Mouse (Mus musculus) neural tube, embryonic 15.5 days (tissue): ENCODE measurements at regions not wholly inside any gene's neighbourhood (a gene's known extent, or its start where the extent isn't known, plus 50 kb on each side); places are given as distances from the start of the nearest gene placed in this dataset.

Source experiments
- ATAC-seq: fragments of 200-750 bp; cut with Nextera tagmentation; 2 replicates; pipeline ENCODE4 v1.8.0; 2017; ENCODE audit warnings: mild to moderate bottlenecking, moderate TSS enrichment, moderate library complexity; ENCODE audit not compliant: low FRiP score
- H3K27ac ChIP-seq: fragments of 300-500 bp; sonication (generic); replicated peaks from 2 replicates; pipeline ENCODE4 v1.5.1; 2015; ENCODE audit warnings: mild to moderate bottlenecking, inconsistent platforms
- H3K27me3 ChIP-seq: fragments of 300-500 bp; sonication (generic); replicated peaks from 2 replicates; pipeline ENCODE4 v1.6.1; 2015; ENCODE audit warnings: inconsistent platforms
- H3K36me3 ChIP-seq: fragments of 300-500 bp; sonication (generic); 2 replicates; pipeline ENCODE4 v1.6.1; 2015; ENCODE audit warnings: inconsistent platforms
- H3K4me1 ChIP-seq: fragments of 300-500 bp; sonication (generic); 2 replicates; pipeline ENCODE4 v1.6.1; 2015; ENCODE audit warnings: inconsistent platforms
- H3K4me2 ChIP-seq: fragments of 300-500 bp; sonication (generic); 2 replicates; pipeline ENCODE4 v1.6.1; 2015; ENCODE audit warnings: inconsistent platforms, mild to moderate bottlenecking, moderate library complexity
- H3K4me3 ChIP-seq: fragments of 300-500 bp; sonication (generic); replicated peaks from 2 replicates; pipeline ENCODE4 v1.5.1; 2015; ENCODE audit warnings: mild to moderate bottlenecking, inconsistent platforms
- H3K9ac ChIP-seq: fragments of 300-500 bp; sonication (generic); replicated peaks from 2 replicates; pipeline ENCODE4 v1.6.1; 2015; ENCODE audit warnings: mild to moderate bottlenecking, inconsistent platforms
- H3K9me3 ChIP-seq: fragments of 300-500 bp; sonication (generic); replicated peaks from 2 replicates; pipeline ENCODE4 v1.6.1; 2016; ENCODE audit warnings: inconsistent platforms
- WGBS: fragments of 180-500 bp; shearing (Covaris S2); methylation state at CpG from one replicate; pipeline ENCODE4 v1.1.7; 2015; ENCODE audit warnings: mixed read lengths; 5-methylcytosine and 5-hydroxymethylcytosine counted together

DNA sequence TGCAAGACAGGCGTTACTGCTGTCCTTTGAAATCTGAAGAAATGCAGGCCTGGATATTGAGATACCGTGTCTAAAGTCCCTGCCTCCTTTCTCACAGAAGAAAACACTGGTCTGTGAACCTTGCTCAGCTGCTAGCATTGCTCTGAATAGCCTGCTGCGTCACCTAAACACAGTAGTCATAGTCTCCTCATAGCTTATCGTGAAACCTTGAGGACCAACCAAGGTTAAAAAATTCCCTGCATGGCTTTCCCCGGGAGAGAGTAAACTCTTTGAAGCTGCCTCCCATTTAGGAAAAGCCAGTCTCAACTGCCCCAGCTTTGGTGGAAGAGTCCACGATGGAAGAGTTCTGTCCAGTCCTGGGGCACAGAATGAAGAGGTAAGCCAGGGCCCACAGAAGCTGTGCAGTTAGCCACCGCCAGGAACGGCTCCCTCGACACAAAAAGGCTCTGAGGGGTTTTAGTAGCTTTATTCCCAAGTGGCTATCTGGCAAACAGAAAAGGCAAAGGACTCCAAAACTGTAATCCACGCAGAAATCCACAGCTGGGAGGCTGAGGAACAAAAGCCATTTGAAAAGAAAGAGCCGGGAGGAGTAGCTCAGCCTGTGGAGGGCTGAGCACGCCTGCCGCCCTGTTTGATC is 142.0 kb upstream of the Rad23b start:
- H3K9ac ChIP-seq: no peak overlapping the region

DNA sequence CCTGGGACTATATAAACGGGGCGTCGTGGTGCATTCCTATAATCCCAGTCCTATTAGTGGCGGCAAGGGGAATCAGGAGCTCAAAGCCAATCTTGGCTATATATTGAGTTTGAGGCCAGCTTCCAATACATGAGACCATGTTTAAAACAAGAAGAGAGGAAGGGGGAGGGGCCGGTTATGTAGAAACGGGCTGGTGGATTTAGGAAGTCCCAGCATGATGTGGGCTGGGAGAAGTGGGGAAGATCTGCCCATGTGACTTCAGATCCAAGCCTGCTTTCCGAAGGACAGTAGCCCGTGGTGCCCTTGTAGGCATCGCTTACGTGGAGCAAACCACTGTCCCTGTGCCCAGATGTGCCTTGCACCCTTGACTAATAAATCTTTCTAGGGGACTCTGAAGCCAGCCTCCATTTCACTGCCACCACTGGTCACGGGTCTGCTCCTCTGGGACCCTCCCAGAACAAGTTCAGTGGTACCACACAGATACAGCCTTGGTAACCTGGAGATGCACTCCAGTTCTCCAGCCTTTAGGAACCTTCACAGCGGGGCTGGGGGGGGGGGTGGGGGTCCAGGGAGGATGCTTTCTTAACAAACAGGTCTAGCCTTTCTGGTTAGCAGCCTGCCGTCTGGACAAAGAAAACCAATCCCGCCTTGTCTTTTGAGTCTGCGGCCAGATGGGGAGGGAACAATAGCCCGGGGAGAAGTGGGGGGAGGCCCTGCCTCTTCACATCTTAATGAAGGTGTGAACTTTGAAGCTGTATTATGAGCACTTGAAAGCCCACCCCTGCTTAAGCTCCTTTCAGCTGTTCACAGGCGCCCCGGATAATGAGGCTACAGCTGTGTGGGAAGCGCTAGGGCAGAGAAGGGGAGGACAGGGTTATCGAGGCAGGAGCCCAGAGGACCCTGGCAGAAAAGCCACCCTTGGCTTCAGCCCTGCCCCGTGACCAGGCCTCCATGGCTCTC is 141.2 kb upstream of the Rad23b start:
- Histone ChIP-seq H3K4me3 (no peak overlapping the region), H3K27ac (no peak overlapping the region), H3K4me1 (peaks cover 14% of the 10 kb centered on the region), H3K36me3 (no peaks in the 10 kb centered on the region), H3K9ac (no peak overlapping the region), H3K27me3 (peaks cover 3% of the 10 kb centered on the region; the same call in 1 of the 2 replicates), H3K4me2 (peak overlapping the region; percentile 37), H3K9me3 (no peaks in the 10 kb centered on the region)
- ATAC-seq: peak; percentile 57; the same call in 1 of the 2 replicates
- 8% methylated on average over 21 of the region's 21 CpGs for WGBS

More for the DNA sequence above, 142.0 kb upstream of the Rad23b start:
- peaks cover 14% of the 10 kb centered on the region for H3K4me1 ChIP-seq
- 0 out of 2 replicates have a peak, but pooled peaks have one; percentile 14 for ATAC-seq
- peaks cover 3% of the 10 kb centered on the region; the same call in 1 of the 2 replicates for H3K27me3 ChIP-seq
- WGBS: 24% methylated on average over 13 of the region's 13 CpGs
- no peaks in the 10 kb centered on the region for H3K36me3 ChIP-seq
- no peak overlapping the region for H3K27ac ChIP-seq
- no peaks in the 10 kb centered on the region for H3K9me3 ChIP-seq
- no peak overlapping the region for H3K4me3 ChIP-seq
- H3K4me2 ChIP-seq: peak overlapping the region; percentile 37

DNA sequence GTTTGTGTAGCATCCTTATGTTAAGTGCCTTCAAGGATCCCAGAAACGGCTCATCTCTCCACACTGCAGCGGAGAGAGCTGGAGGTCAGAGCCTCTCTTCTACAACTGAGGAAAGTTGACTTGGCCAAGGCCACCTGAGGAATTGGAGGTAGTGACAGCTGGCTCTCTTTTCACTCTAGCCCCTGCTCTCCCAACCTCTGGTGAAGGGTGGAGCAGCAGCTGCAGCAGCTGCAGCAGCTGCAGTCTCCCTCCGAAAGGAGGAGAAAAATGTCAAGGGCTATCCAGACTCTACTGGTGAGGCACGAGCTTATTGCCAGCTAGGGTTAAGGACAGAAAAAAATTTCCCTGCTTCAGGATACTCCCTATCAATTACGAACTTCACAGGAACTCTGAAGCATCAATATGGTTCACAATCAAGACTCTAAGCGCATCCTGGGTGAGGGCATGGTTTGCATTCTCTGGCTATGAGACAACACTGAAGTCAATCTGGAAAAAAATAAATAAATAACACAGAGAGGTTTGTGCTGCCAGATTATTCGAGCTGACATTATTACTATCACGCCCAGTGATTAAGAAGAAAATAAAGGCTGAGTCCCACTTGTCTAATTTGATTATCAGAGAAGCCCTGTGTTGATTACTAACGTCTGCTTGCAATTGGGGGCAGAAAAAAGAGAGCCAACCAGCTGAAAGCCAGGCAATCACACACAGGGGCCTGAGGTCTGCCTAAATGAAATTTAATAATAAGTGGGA is 134.2 kb upstream of the Rad23b start:
- Histone ChIP-seq H3K9ac (no peak overlapping the region), H3K4me3 (no peak overlapping the region), H3K27me3 (no peaks in the 10 kb centered on the region), H3K4me2 (no peak overlapping the region), H3K4me1 (peaks cover 14% of the 10 kb centered on the region), H3K27ac (no peak overlapping the region), H3K36me3 (no peaks in the 10 kb centered on the region), H3K9me3 (no peaks in the 10 kb centered on the region)
- WGBS: 53% methylated on average over 9 of the region's 9 CpGs
- ATAC-seq: no peak; the same call in 1 of the 2 replicates

DNA sequence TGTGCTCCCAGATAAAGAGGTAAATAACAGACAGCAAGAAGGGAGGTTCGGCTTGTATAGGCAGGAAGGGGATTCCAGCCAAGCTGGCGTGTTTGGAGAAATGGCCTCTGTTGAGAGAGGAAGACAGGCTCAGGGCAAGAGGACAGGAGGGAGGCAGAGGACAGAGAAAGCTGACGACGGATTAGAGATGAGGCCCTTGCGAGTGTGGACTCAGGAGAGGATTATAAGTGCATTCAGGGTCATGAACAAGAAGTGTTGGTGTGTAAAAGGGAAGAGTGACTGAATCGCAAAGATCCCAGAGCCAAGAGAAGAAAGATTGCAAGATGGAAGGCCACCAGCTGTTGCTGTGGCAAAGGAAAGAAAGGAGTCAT is 133.7 kb upstream of the Rad23b start:
- Histone ChIP-seq H3K4me1 (peaks cover 14% of the 10 kb centered on the region), H3K27ac (no peak overlapping the region), H3K4me2 (no peak overlapping the region), H3K36me3 (no peaks in the 10 kb centered on the region), H3K4me3 (no peak overlapping the region), H3K9me3 (no peaks in the 10 kb centered on the region), H3K9ac (no peak overlapping the region), H3K27me3 (no peaks in the 10 kb centered on the region)
- 68% methylated on average over 6 of the region's 6 CpGs for WGBS
- ATAC-seq: no peak

DNA sequence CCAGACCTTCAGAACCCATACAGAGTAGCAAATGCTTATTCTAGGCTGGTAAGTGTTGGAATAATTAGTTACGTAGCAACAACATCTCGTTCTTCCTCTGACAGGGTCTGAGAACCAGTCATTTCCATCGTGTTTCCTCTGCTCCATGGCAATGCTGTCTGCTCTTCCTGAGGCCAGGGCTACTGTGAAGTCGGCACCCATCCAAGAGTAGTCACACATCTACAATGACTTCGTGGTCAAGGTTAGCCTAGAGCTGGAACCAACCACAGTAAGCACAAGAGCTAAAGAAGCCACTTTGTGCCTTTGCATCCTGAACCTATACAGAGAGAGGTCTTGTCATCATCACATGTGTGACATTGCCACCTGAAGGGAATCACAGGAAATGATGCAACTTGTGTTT is 124.1 kb upstream of the Rad23b start:
- Histone ChIP-seq H3K9ac (no peak overlapping the region), H3K4me2 (no peak overlapping the region), H3K9me3 (no peaks in the 10 kb centered on the region), H3K36me3 (no peaks in the 10 kb centered on the region), H3K4me1 (no peaks in the 10 kb centered on the region), H3K4me3 (no peak overlapping the region), H3K27ac (no peak overlapping the region), H3K27me3 (no peaks in the 10 kb centered on the region)
- WGBS: 95% methylated on average over 5 of the region's 5 CpGs
- no peak for ATAC-seq

DNA sequence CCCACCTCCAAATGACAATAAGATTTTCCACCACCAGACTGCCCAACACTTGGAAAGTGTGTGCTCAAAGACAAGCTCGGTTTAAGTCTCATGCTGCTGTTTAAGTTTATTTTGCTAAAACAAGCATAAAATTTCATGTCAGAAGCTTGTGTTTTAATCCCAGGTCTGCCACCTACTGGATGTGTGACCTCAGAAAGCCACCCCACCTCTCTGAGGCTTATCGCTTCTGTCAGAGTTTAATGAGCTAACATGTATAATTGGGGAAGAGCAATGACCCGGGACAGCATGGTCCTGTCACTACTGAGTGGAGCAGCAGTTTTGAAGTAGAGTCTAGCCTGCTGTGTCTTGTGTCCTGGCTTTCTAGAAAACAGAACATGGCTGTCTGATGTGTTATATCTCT is 122.4 kb upstream of the Rad23b start:
- H3K4me2 ChIP-seq: no peak overlapping the region
- H3K4me3 ChIP-seq: no peak overlapping the region
- H3K4me1 ChIP-seq: no peaks in the 10 kb centered on the region
- H3K36me3 ChIP-seq: no peaks in the 10 kb centered on the region
- no peak overlapping the region for H3K27ac ChIP-seq
- H3K9me3 ChIP-seq: no peaks in the 10 kb centered on the region
- no peak overlapping the region for H3K9ac ChIP-seq
- no peak for ATAC-seq
- no peaks in the 10 kb centered on the region for H3K27me3 ChIP-seq
- WGBS: 61% methylated on average over 3 of the region's 3 CpGs

DNA sequence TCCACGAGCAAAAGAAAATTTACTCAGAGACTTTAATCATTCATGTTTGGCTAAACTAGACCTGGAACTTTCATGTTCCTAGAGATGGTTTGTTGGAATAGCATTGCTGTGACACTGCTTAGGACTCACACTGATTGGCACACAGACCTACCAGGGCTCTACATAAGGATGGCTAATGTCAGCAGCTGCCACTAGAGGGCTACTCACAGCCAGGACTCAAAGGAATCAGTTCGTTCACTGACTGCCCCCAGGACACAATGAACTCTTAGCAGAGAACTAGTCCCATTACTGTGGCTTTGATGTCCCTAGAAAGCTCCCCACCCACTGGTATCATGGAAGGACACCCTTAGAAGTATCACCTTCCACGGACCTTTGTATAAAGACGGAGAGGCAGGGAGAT is 118.3 kb upstream of the Rad23b start:
- H3K27ac ChIP-seq: no peak overlapping the region
- H3K4me1 ChIP-seq: no peaks in the 10 kb centered on the region
- H3K9ac ChIP-seq: no peak overlapping the region
- no peaks in the 10 kb centered on the region for H3K27me3 ChIP-seq
- H3K36me3 ChIP-seq: no peaks in the 10 kb centered on the region
- H3K4me3 ChIP-seq: no peak overlapping the region
- no peaks in the 10 kb centered on the region for H3K9me3 ChIP-seq
- no peak for ATAC-seq
- no peak overlapping the region for H3K4me2 ChIP-seq
- WGBS: 28% methylated on average over 4 of the region's 4 CpGs

DNA sequence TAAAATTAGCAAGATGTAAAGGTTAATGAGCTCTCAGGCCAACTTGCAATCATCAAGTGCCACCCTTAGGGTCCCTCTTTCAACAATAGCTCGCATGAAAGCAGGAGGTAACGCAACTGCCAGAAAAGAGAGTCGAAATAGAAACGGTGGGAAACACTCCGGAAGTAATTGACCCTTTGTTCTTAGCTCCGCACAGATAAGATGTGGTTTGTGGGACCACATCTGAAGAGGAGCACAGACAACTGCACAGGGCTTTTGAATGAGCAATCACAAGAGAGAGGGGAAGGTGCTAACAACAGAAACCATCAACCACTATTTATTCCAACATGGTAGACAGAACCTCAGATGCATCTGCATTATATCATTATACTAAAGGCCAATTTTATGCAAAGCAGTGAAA is 112.0 kb upstream of the Rad23b start:
- Histone ChIP-seq H3K27ac (no peak overlapping the region), H3K27me3 (no peaks in the 10 kb centered on the region), H3K4me1 (peaks cover 1% of the 10 kb centered on the region; the same call in 1 of the 2 replicates), H3K9ac (no peak overlapping the region), H3K9me3 (no peaks in the 10 kb centered on the region), H3K4me2 (no peak overlapping the region), H3K36me3 (no peaks in the 10 kb centered on the region), H3K4me3 (no peak overlapping the region)
- ATAC-seq: no peak
- WGBS: 42% methylated on average over 6 of the region's 6 CpGs

DNA sequence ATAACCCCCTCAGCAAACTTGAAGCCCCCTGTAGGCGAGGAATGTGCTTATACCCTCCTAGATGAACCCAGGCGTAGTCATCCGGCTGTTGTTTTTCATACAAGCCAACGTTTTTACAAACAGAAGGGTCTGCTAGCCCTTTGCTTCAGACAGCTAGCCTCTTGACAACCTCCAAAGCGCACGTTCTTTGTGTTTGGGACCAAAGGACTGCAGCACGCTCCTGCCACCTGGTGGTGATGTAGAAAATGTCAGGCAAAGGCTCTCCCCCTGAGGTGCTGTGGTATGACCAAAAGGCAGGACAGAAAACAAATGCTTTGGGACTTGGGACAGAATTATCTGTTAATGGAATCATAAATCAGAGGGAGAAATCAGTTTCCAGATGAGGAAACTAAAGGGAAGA is 109.4 kb upstream of the Rad23b start:
- ATAC-seq: peak; percentile 81; the same call in 1 of the 2 replicates
- Histone ChIP-seq H3K27ac (no peak overlapping the region), H3K9ac (no peak overlapping the region), H3K4me2 (no peak overlapping the region), H3K9me3 (no peaks in the 10 kb centered on the region), H3K27me3 (no peaks in the 10 kb centered on the region), H3K36me3 (no peaks in the 10 kb centered on the region), H3K4me3 (no peak overlapping the region), H3K4me1 (peaks cover 15% of the 10 kb centered on the region)
- WGBS: 9% methylated on average over 7 of the region's 7 CpGs

DNA sequence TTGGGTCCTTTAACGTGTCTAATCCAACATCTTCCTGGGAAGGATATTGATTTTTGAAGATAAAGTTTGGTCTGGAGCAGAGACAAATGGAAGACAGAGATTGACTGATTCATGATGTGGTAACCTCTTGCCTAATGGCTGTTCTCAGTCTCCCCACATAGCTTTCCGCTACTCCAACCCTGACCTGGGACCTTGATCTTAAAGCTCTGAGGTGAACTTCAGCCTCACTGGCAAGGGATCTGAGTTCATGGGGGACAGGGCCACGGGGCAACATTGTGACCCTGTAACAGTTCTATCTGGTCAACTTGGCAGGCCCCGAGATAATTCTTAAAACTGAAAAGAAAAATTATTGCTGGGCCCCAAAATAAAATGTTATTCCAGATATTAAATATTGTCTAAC is 107.5 kb upstream of the Rad23b start:
- no peaks in the 10 kb centered on the region for H3K27me3 ChIP-seq
- no peak overlapping the region for H3K27ac ChIP-seq
- WGBS: 89% methylated on average over 4 of the region's 4 CpGs
- ATAC-seq: no peak
- H3K4me2 ChIP-seq: no peak overlapping the region
- no peak overlapping the region for H3K4me3 ChIP-seq
- no peak overlapping the region for H3K9ac ChIP-seq
- H3K36me3 ChIP-seq: no peaks in the 10 kb centered on the region
- peaks cover 15% of the 10 kb centered on the region for H3K4me1 ChIP-seq
- no peaks in the 10 kb centered on the region for H3K9me3 ChIP-seq

DNA sequence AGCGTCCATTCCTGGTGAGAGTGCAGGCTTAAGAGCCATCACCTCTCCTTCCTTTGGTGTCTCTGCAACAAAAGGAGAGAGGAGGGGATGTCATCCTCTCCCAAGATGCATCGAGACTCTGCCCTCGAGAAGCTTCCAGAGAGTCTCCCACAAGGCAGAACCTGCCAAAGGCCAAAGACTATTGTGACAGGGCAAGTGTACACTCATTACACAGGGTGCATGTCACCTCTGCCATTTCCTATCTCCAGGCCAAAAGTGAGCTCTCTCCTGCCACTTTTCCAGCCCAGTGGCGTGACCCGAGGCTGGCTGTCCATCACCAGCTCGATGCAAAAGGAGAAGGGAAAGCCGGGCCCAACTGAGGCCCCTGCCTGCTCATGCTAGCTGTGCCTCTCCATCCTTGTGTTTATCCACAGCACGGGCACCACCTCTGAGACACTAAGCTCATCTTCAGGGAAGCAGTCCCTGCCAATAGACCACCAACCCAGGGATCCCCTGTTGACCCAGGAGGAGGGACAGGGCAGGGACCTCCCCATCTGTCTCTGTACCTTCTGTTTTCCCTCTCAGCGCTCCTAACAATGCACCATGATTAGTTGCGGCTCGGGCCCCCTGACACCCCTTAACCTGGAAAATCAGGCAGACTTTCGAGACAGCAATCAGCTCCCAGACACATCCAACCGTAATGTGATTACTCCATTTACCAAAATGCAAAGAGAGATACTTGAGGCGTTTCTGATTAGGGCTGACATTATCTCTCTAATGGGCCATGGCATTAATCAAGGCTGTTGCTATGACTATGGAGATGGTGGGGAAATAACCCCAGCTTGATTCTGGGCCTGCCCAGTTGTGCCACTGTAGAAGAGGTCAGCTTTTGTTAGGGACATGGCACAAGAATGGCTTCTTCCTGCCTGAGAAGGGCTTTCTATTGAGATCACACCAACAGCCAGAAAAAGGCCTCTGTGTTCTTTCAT is 106.5 kb upstream of the Rad23b start:
- 37% methylated on average over 14 of the region's 14 CpGs for WGBS
- Histone ChIP-seq H3K4me2 (no peak overlapping the region), H3K9me3 (no peaks in the 10 kb centered on the region), H3K27me3 (no peaks in the 10 kb centered on the region), H3K9ac (no peak overlapping the region), H3K27ac (no peak overlapping the region), H3K36me3 (no peaks in the 10 kb centered on the region), H3K4me3 (no peak overlapping the region), H3K4me1 (peaks cover 15% of the 10 kb centered on the region)
- peak; percentile 37; the same call in 1 of the 2 replicates for ATAC-seq
